Mouse (Mus musculus) adrenal gland, postnatal 25 days (tissue): ENCODE measurements around the gene Olfr239. TPM values are rescaled to one million over a fixed set of nuclear protein-coding genes. Genes with fewer than 3 reads are reported as not detected.
"Not testable (repeated sequence)": the region's sequence is repeated elsewhere in the genome, so short reads cannot be mapped to it uniquely, and the experiment has no call there.

Experiments
- DNase-seq: peaks from one replicate; pipeline ENCODE4 v3.0.0; 2021; ENCODE audit warnings: mixed read lengths
- long read RNA-seq: library from polyadenylated mRNA; stranded (forward); transcript quantifications from one replicate; pipeline ENCODE4 v2.0.0, GENCODE M21; 2021
- total RNA-seq: library from RNA; stranded (reverse); gene quantifications from 2 replicates; pipeline ENCODE4 v1.2.3, GENCODE M21; 2021

Gene Olfr239
- total RNA-seq, result not detected in 2 replicates
- long read RNA-seq, result 0 reads

DNA sequence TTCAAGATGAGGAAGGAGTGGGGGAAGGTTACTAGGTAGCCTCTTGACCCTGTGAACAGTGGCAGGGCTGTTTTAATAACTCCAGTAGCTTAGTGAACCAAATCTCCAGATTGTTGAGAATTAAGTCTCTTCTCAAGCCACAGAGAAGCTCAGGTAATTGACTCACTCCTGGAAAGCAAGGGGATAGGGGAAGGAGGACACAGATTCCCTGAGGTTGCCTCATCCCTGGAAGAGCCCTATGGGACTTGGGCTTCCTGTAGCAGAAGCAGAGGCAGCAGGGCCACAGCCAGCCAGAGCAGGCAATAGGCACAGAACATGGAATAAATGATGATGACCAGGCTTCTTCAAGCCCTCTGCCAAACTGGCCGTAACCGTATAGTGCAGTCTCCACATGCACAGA, at the start of gene Olfr239:
TSS of gene Olfr239 (plus strand) at position 301 of the 400 bp plus-strand sequence.
- not testable (repeated sequence) for DNase-seq

- not testable (repeated sequence) for DNase-seq
Measured at GRCm38 (mm10) chr17:33168147-33168546, 23.0 kb upstream of the Olfr239 start, which contains the start of gene Olfr55. Olfr55 (plus strand) TSS chr17:33168447.

DNA sequence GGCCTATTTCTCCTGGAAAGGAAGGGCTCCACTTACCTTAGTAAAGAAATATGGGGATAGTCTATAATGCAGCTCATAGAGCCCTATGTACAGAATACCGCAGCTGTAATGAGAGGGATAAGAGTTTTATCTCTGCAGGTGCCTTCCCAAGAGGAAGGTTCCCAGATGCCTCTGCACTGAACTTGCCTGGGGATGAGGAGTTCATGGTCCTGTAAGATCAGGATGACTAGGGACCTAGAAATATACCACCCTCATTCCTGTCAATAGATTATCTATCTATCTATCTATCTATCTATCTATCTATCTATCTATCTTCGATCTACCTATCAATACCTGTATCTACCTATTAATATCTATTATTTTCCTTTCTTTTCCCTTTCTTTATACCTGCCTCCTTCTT, 30.5 kb downstream of the Olfr239 start, which contains the start of gene Olfr1564:
TSS of gene Olfr1564 (minus strand) at position 101 of the 400 bp plus-strand sequence.
- DNase-seq, result no peak

DNA sequence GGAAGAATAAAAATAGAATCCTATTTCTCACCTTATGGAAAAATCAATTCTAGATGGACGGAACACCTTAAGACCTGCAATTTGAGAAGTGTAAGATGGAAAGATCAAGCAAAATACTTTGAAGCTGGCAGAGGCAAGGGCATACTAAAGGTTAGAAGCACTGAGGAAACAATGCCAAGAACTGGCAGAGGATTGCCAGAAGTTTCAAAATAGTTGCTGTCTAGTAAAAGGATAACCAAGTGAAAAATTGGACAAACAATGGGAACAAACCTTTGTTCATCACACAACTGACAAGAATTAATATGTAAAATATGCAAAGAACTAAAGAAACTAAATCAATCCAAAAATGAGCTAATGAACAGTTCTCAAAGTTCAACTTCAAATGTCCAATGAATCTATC, 45.5 kb downstream of the Olfr239 start:
- DNase-seq, result not testable (repeated sequence)

Other genes with a start within 250 kb of the Olfr239 start
- gene Cyp4f13, start 243.9 kb upstream of the Olfr239 start, total RNA-seq, result 83.8 and 111 TPM in 2 replicates
- gene Zfp472, start 225.5 kb upstream of the Olfr239 start, total RNA-seq, result 4.1 and 7.2 TPM in 2 replicates
- gene Zfp952, start 198.2 kb upstream of the Olfr239 start, total RNA-seq, result 10.6 and 10.8 TPM in 2 replicates
- gene Zfp763, start 157.9 kb upstream of the Olfr239 start, total RNA-seq, result 6.0 and 11.8 TPM in 2 replicates
- not detected in 2 replicates for gene 4921501E09Rik, start 123.2 kb upstream of the Olfr239 start, total RNA-seq
- 12.0 and 12.6 TPM in 2 replicates for gene Zfp563, start 102.0 kb upstream of the Olfr239 start, total RNA-seq
- gene Morc2b, start 51.6 kb upstream of the Olfr239 start, total RNA-seq, result not detected in 2 replicates
- gene Olfr55, start 22.9 kb upstream of the Olfr239 start, total RNA-seq, result not detected in 2 replicates
- 0.18 TPM in 1 of 2 replicates, not detected in the other for gene Olfr1564, start 30.4 kb downstream of the Olfr239 start, total RNA-seq
- gene Zfp955a, start 63.8 kb downstream of the Olfr239 start, total RNA-seq, result 12.0 and 12.1 TPM in 2 replicates
- not detected in 2 replicates for gene Olfr63, start 73.4 kb downstream of the Olfr239 start, total RNA-seq
- 16.9 and 17.9 TPM in 2 replicates for gene Zfp955b, start 98.2 kb downstream of the Olfr239 start, total RNA-seq
- gene Zfp81, start 167.6 kb downstream of the Olfr239 start, total RNA-seq, result 8.2 and 11.7 TPM in 2 replicates
- gene Zfp101, start 203.3 kb downstream of the Olfr239 start, total RNA-seq, result 9.0 and 9.4 TPM in 2 replicates
- gene Actl9, start 241.6 kb downstream of the Olfr239 start, total RNA-seq, result not detected in 2 replicates